Mouse (Mus musculus) cerebellum, adult 8-10 months (tissue): ENCODE measurements around the gene Mkrn2.
"Not testable (repeated sequence)": the region's sequence is repeated elsewhere in the genome, so short reads cannot be mapped to it uniquely, and the experiment has no call there.

ENCODE experiments used
- DNase-seq: peaks from one replicate; pipeline ENCODE4 v3.0.0; 2022

Mkrn2 gene

GRCm38 (mm10) chr6:115609121-115609520 lies 7.4 kb downstream of the Mkrn2 start:
- no peak for DNase-seq

GRCm38 (mm10) chr6:115610301-115610700 lies 8.6 kb downstream of the Mkrn2 start:
- DNase-seq, result no peak

- no peak for DNase-seq
These were observed 12.1 kb downstream of the Mkrn2 start for GRCm38 (mm10) chr6:115613793-115614192.

- no peak for DNase-seq
These were observed 14.3 kb downstream of the Mkrn2 start for GRCm38 (mm10) chr6:115615983-115616382.

GRCm38 (mm10) chr6:115619818-115620217 lies 18.1 kb downstream of the Mkrn2 start:
- DNase-seq, result no peak

GRCm38 (mm10) chr6:115620942-115621341 lies 19.2 kb downstream of the Mkrn2 start:
- DNase-seq, result no peak

GRCm38 (mm10) chr6:115626121-115626520 lies 24.4 kb downstream of the Mkrn2 start:
- DNase-seq, result no peak

- no peak for DNase-seq
These were observed 29.5 kb downstream of the Mkrn2 start for GRCm38 (mm10) chr6:115631056-115631795.

- no peak for DNase-seq
These were observed 32.3 kb downstream of the Mkrn2 start for GRCm38 (mm10) chr6:115634015-115634414.

GRCm38 (mm10) chr6:115638188-115638587 lies 36.5 kb downstream of the Mkrn2 start:
- DNase-seq, result not testable (repeated sequence)

- DNase-seq, result no peak
These were observed 41.6 kb downstream of the Mkrn2 start for GRCm38 (mm10) chr6:115643315-115643714.

- no peak for DNase-seq
These were observed 48.2 kb downstream of the Mkrn2 start for GRCm38 (mm10) chr6:115649792-115650365.

- no peak for DNase-seq
These were observed 49.0 kb downstream of the Mkrn2 start for GRCm38 (mm10) chr6:115650476-115651427.

GRCm38 (mm10) chr6:115651719-115652118 lies 50.0 kb downstream of the Mkrn2 start:
- no peak for DNase-seq

GRCm38 (mm10) chr6:115653939-115654338 lies 52.2 kb downstream of the Mkrn2 start:
- no peak for DNase-seq

GRCm38 (mm10) chr6:115658802-115659201 lies 57.1 kb downstream of the Mkrn2 start:
- DNase-seq, result no peak

- DNase-seq, result no peak
These were observed 62.6 kb downstream of the Mkrn2 start for GRCm38 (mm10) chr6:115664268-115664667.

GRCm38 (mm10) chr6:115666641-115667040 lies 64.9 kb downstream of the Mkrn2 start:
- DNase-seq, result no peak
